In genomic region chr4:138393703-138394102, GRCm38 (mm10) we compare ENCODE assay signal across 25 mouse cellular contexts. TPM values are rescaled to one million over a fixed set of nuclear protein-coding genes. Genes with fewer than 3 reads are reported as not detected.
DNase-seq lines count a peak whose midpoint lies in the region; ATAC-seq and TF ChIP-seq lines count a peak whose summit lies in the region.
"Had no signal": no experiment of that assay in that cellular context is flagged by ENCODE, and none has a peak within 500 bp of the region (broad histone marks: within the 10 kb centered on the region; RNA-seq: fewer than 3 reads in every experiment).

No protein-coding gene starts in this region.

- WGBS in hindbrain, embryonic 13.5 days, result 65% methylated on average over 7 of the region's 7 CpGs
- WGBS in hindbrain, embryonic 10.5 days, result 61% methylated on average over 7 of the region's 7 CpGs

- H3K4me1 ChIP-seq in hindbrain, embryonic 13.5 days (replicated peaks), result peaks cover 25% of the 10 kb centered on the region
- H3K4me1 ChIP-seq in hindbrain, embryonic 10.5 days (replicated peaks), result peaks cover 23% of the 10 kb centered on the region

- no peak for DNase-seq in hindbrain, embryonic 10.5 days (ENCODE audit: low spot score)
- peak in 1 of 2 experiments; percentile 25 for DNase-seq in left cerebral cortex, adult 2 months (ENCODE audit: extremely low spot score in 1 of 2, low spot score in 2 of 2)
- no peak for DNase-seq in left cerebral cortex, adult 8-10 months (ENCODE audit: low spot score in 2 of 2)
- DNase-seq in right cerebral cortex, adult 18-20 months, result peak; percentile 48
- DNase-seq in right cerebral cortex, postnatal 10 days (ENCODE audit: low spot score in 2 of 2), result no peak
- DNase-seq in adrenal gland, adult 8-10 months, result no peak
- DNase-seq: cerebellum, adult 11-12 months; cerebellum, postnatal 10 days; gastrocnemius, postnatal 10 days; heart, postnatal 4 days; kidney, postnatal 25 days; liver, embryonic 13.5 days; lung, adult 2 months; lung, postnatal 14 days; thymus, postnatal 14 days had no signal

- ATAC-seq in hindbrain, embryonic 13.5 days (ENCODE audit: low FRiP score), result no peak
- ATAC-seq: intestine, embryonic 15.5 days had no signal

- no peak overlapping the region for H3K27ac ChIP-seq in hindbrain, embryonic 13.5 days
- no peak overlapping the region for H3K27ac ChIP-seq in hindbrain, embryonic 10.5 days
- peak overlapping the region; percentile 94 for H3K27ac ChIP-seq in left cerebral cortex, adult 2 months
- H3K27ac ChIP-seq: forebrain, embryonic 12.5 days; heart, embryonic 10.5 days; intestine, embryonic 15.5 days; liver, embryonic 13.5 days; midbrain, embryonic 12.5 days had no signal

- peak overlapping the region; percentile 74; the same call in 1 of the 2 replicates for H3K4me2 ChIP-seq in hindbrain, embryonic 13.5 days
- H3K4me2 ChIP-seq: forebrain, embryonic 12.5 days; intestine, embryonic 15.5 days; liver, embryonic 13.5 days; midbrain, embryonic 12.5 days had no signal

- H3K9me3 ChIP-seq in hindbrain, embryonic 13.5 days, result no peaks in the 10 kb centered on the region
- H3K9me3 ChIP-seq in hindbrain, embryonic 10.5 days, result no peaks in the 10 kb centered on the region
- H3K9me3 ChIP-seq: forebrain, embryonic 12.5 days; heart, embryonic 10.5 days; intestine, embryonic 15.5 days; liver, embryonic 13.5 days; midbrain, embryonic 12.5 days had no signal

- intact Hi-C loops in left cerebral cortex, adult 2 months (cut with DNase I), result loop anchor here (5.0 kb wide), 1 partner anchor 34 kb away; no protein-coding TSS in a partner anchor

- peaks cover 78% of the 10 kb centered on the region for H3K27me3 ChIP-seq in hindbrain, embryonic 13.5 days
- peaks cover 87% of the 10 kb centered on the region for H3K27me3 ChIP-seq in hindbrain, embryonic 10.5 days (ENCODE audit: insufficient read depth, poor library complexity, severe bottlenecking)

- no peak for TF ChIP-seq CTCF in left cerebral cortex, adult 2 months (IDR thresholded peaks at IDR 0.05)

- H3K9ac ChIP-seq in hindbrain, embryonic 13.5 days, result no peak overlapping the region
- H3K9ac ChIP-seq: forebrain, embryonic 12.5 days; intestine, embryonic 15.5 days; liver, embryonic 13.5 days; midbrain, embryonic 12.5 days had no signal

- no peak overlapping the region for H3K4me3 ChIP-seq in hindbrain, embryonic 13.5 days
- no peak overlapping the region for H3K4me3 ChIP-seq in hindbrain, embryonic 10.5 days
- H3K4me3 ChIP-seq in left cerebral cortex, adult 2 months, result peak overlapping the region; percentile 52
- H3K4me3 ChIP-seq: forebrain, embryonic 12.5 days; heart, embryonic 10.5 days; intestine, embryonic 15.5 days; liver, embryonic 13.5 days; midbrain, embryonic 12.5 days had no signal

- H3K36me3 ChIP-seq in hindbrain, embryonic 13.5 days, result no peaks in the 10 kb centered on the region
- no peaks in the 10 kb centered on the region for H3K36me3 ChIP-seq in hindbrain, embryonic 10.5 days
- H3K36me3 ChIP-seq: forebrain, embryonic 12.5 days; heart, embryonic 10.5 days; intestine, embryonic 15.5 days; liver, embryonic 13.5 days; midbrain, embryonic 12.5 days had no signal

RNA-seq across cellular contexts. Expression of gene Fam43b, which starts 2.6 kb away (rescaled TPM):
- polyA plus RNA-seq in hindbrain, embryonic 13.5 days (2015; fragmentation: Nextera tagmentation; extraction: Ambion mirVana), result 3.0 and 3.5 TPM in 2 replicates
- not detected in 2 replicates for polyA plus RNA-seq in hindbrain, embryonic 10.5 days (2016; fragmentation: Nextera tagmentation; extraction: Ambion mirVana)
- 10 to 100 TPM; 33.4 to 42.4 TPM for total RNA-seq in left cerebral cortex, adult 2 months (2021)
- total RNA-seq in left cerebral cortex, adult 8-10 months (2022), result 10 to 100 TPM; 27.9 to 32.2 (median 28.2) TPM
- 1 to 10 TPM; 2.9 to 6.1 (median 3.9) TPM for total RNA-seq in adrenal gland, adult 8-10 months (2022)
- total RNA-seq: granulocyte monocyte progenitor cell, adult 5-6 weeks; heart, postnatal 4 days; megakaryocyte progenitor cell, adult 5-6 weeks; neutrophil, adult 5-6 weeks had no signal
- polyA plus RNA-seq: embryonic facial prominence, embryonic 11.5 days; kidney, embryonic 14.5 days; liver, embryonic 13.5 days; lung, adult 2 months had no signal

RNA-seq across cellular contexts. Expression of gene Cda, which starts 25.9 kb away (rescaled TPM):
- polyA plus RNA-seq in hindbrain, embryonic 13.5 days (2015; fragmentation: Nextera tagmentation; extraction: Ambion mirVana), result 4.0 and 4.1 TPM in 2 replicates
- 2.2 and 4.1 TPM in 2 replicates for polyA plus RNA-seq in hindbrain, embryonic 10.5 days (2016; fragmentation: Nextera tagmentation; extraction: Ambion mirVana)
- 1 to 10 TPM; 3.8 to 4.0 TPM for total RNA-seq in left cerebral cortex, adult 2 months (2021)
- 1 to 10 TPM; 3.4 to 5.3 (median 4.4) TPM for total RNA-seq in left cerebral cortex, adult 8-10 months (2022)
- 10 to 100 TPM in 2 of 4 experiments, 1 to 10 TPM in 2; 7.2 to 20.4 (median 14.7) TPM for total RNA-seq in adrenal gland, adult 8-10 months (2022)
- total RNA-seq: granulocyte monocyte progenitor cell, adult 5-6 weeks; neutrophil, adult 5-6 weeks had no signal

RNA-seq across cellular contexts. Expression of gene Mul1, which starts 40.8 kb away (rescaled TPM):
- 20.9 and 21.4 TPM in 2 replicates for polyA plus RNA-seq in hindbrain, embryonic 13.5 days (2015; fragmentation: Nextera tagmentation; extraction: Ambion mirVana)
- polyA plus RNA-seq in hindbrain, embryonic 10.5 days (2016; fragmentation: Nextera tagmentation; extraction: Ambion mirVana), result 20.2 and 22.6 TPM in 2 replicates
- 10 to 100 TPM; 63.0 to 65.1 TPM for total RNA-seq in left cerebral cortex, adult 2 months (2021)
- total RNA-seq in left cerebral cortex, adult 8-10 months (2022), result 10 to 100 TPM; 51.6 to 54.5 (median 52.7) TPM
- total RNA-seq in adrenal gland, adult 8-10 months (2022), result 10 to 100 TPM; 54.2 to 59.0 (median 56.8) TPM

Comparison
In these comparisons a context has a peak if more than half of its experiments do, and no peak if none do; other contexts are left out.
1. RNA of gene Fam43b, which starts 2.6 kb away (total RNA-seq): 33.4 to 42.4 TPM in left cerebral cortex, adult 2 months and 27.9 to 32.2 TPM in left cerebral cortex, adult 8-10 months; 2.9 to 6.1 TPM in adrenal gland, adult 8-10 months; every median in the first group is over 4 times any median in the second.